Mouse (Mus musculus) layer of hippocampus, adult 9-10 months (tissue): Measurements from ENCODE around the gene Epha7.
A peak's percentile ranks its signal among the peaks of the same experiment; 100 is the strongest.

Experiments
- DNase-seq: peaks from one replicate; pipeline ENCODE4 v3.0.0; 2022; ENCODE audit warnings: low spot score

Epha7 gene

GRCm38 (mm10) chr4:28812691-28813289, at the start of gene Epha7:
Epha7 (plus strand) TSS chr4:28813131.
- peak; percentile 64 for DNase-seq

GRCm38 (mm10) chr4:28783961-28784360, 29.0 kb upstream of the Epha7 start:
- no peak for DNase-seq

- DNase-seq, result no peak
Observed at GRCm38 (mm10) chr4:28808800-28809199, 4.1 kb upstream of the Epha7 start.

- DNase-seq, result no peak
Observed at GRCm38 (mm10) chr4:28809703-28810102, 3.2 kb upstream of the Epha7 start.

- DNase-seq, result no peak
Observed at GRCm38 (mm10) chr4:28813551-28814475, 882 bp downstream of the Epha7 start.

- DNase-seq, result no peak
Observed at GRCm38 (mm10) chr4:28814476-28814815, 1.5 kb downstream of the Epha7 start.

GRCm38 (mm10) chr4:28814816-28815620, 2.1 kb downstream of the Epha7 start:
- DNase-seq, result no peak

GRCm38 (mm10) chr4:28815621-28815920, 2.6 kb downstream of the Epha7 start:
- DNase-seq, result no peak

- DNase-seq, result no peak
Observed at GRCm38 (mm10) chr4:28823616-28824015, 10.7 kb downstream of the Epha7 start.

- no peak for DNase-seq
Observed at GRCm38 (mm10) chr4:28824616-28825015, 11.7 kb downstream of the Epha7 start.

GRCm38 (mm10) chr4:28837669-28838068, 24.7 kb downstream of the Epha7 start:
- DNase-seq, result no peak

- DNase-seq, result no peak
Observed at GRCm38 (mm10) chr4:28846311-28846710, 33.4 kb downstream of the Epha7 start.

GRCm38 (mm10) chr4:28850388-28850787, 37.5 kb downstream of the Epha7 start:
- no peak for DNase-seq

- peak; percentile 30 for DNase-seq
Observed at GRCm38 (mm10) chr4:28862845-28863666, 50.1 kb downstream of the Epha7 start.

GRCm38 (mm10) chr4:28866411-28866810, 53.5 kb downstream of the Epha7 start:
- no peak for DNase-seq

- no peak for DNase-seq
Observed at GRCm38 (mm10) chr4:28871615-28872014, 58.7 kb downstream of the Epha7 start.

GRCm38 (mm10) chr4:28881271-28882044, 68.5 kb downstream of the Epha7 start:
- no peak for DNase-seq

GRCm38 (mm10) chr4:28889630-28890029, 76.7 kb downstream of the Epha7 start:
- DNase-seq, result no peak

- no peak for DNase-seq
Observed at GRCm38 (mm10) chr4:28890102-28890501, 77.2 kb downstream of the Epha7 start.

- DNase-seq, result peak; percentile 74
Observed at GRCm38 (mm10) chr4:28895480-28895879, 82.5 kb downstream of the Epha7 start.

GRCm38 (mm10) chr4:28899373-28899772, 86.4 kb downstream of the Epha7 start:
- DNase-seq, result no peak
